Mouse (Mus musculus) layer of hippocampus, postnatal 36 days (tissue): Measurements from ENCODE around the gene Dnajb1. TPM values are rescaled to one million over a fixed set of nuclear protein-coding genes. Genes with fewer than 3 reads are reported as not detected.
A peak's percentile ranks its signal among the peaks of the same experiment; 100 is the strongest.
"Not testable (repeated sequence)": the region's sequence is repeated elsewhere in the genome, so short reads cannot be mapped to it uniquely, and the experiment has no call there.

Experiments used
- DNase-seq, 2 experiments: peaks; one replicate each; pipeline ENCODE4 v3.0.0; 2022
- total RNA-seq, 2 experiments: library from RNA; stranded (reverse); gene quantifications; 2 replicates each; pipeline ENCODE4 v1.2.3; 2021

Gene Dnajb1
- total RNA-seq, 2 experiments from 2014 or later: 46.3 to 51.8 TPM

- DNase-seq: peak; percentile 2
Observed at GRCm38 (mm10) chr8:83578131-83579055, 29.6 kb upstream of the Dnajb1 start.

GRCm38 (mm10) chr8:83579676-83580075 lies 28.3 kb upstream of the Dnajb1 start:
- DNase-seq: no peak

- DNase-seq: no peak
Observed at GRCm38 (mm10) chr8:83580826-83581225, 27.2 kb upstream of the Dnajb1 start.

- peak in 1 of 2 experiments; percentile 3 for DNase-seq
Observed at GRCm38 (mm10) chr8:83582226-83582625, 25.8 kb upstream of the Dnajb1 start.

- no peak for DNase-seq
Observed at GRCm38 (mm10) chr8:83583236-83583635, 24.8 kb upstream of the Dnajb1 start.

GRCm38 (mm10) chr8:83584771-83585170 lies 23.2 kb upstream of the Dnajb1 start:
- no peak for DNase-seq

- DNase-seq: no peak
Observed at GRCm38 (mm10) chr8:83585333-83585732, 22.7 kb upstream of the Dnajb1 start.

GRCm38 (mm10) chr8:83587644-83588043 lies 20.3 kb upstream of the Dnajb1 start:
- no peak for DNase-seq

GRCm38 (mm10) chr8:83588886-83589285 lies 19.1 kb upstream of the Dnajb1 start:
- DNase-seq: no peak

GRCm38 (mm10) chr8:83590488-83591023 lies 17.4 kb upstream of the Dnajb1 start:
- no peak for DNase-seq

GRCm38 (mm10) chr8:83592682-83593081 lies 15.3 kb upstream of the Dnajb1 start:
- DNase-seq: no peak

GRCm38 (mm10) chr8:83593325-83594166 lies 14.4 kb upstream of the Dnajb1 start:
- no peak for DNase-seq

GRCm38 (mm10) chr8:83594167-83595049 lies 13.6 kb upstream of the Dnajb1 start:
- DNase-seq: peak; percentile 94 to 95

GRCm38 (mm10) chr8:83595050-83595345 lies 13.0 kb upstream of the Dnajb1 start:
- not testable (repeated sequence) for DNase-seq

- no peak for DNase-seq
Observed at GRCm38 (mm10) chr8:83596369-83596768, 11.6 kb upstream of the Dnajb1 start.

- DNase-seq: no peak
Observed at GRCm38 (mm10) chr8:83598146-83598545, 9.8 kb upstream of the Dnajb1 start.

GRCm38 (mm10) chr8:83599814-83600213 lies 8.2 kb upstream of the Dnajb1 start:
- DNase-seq: no peak

- DNase-seq: no peak
Observed at GRCm38 (mm10) chr8:83602650-83603029, 5.4 kb upstream of the Dnajb1 start.

GRCm38 (mm10) chr8:83608398-83608829 lies 421 bp downstream of the Dnajb1 start:
- peak; percentile 84 to 86 for DNase-seq

- no peak for DNase-seq
Observed at GRCm38 (mm10) chr8:83609086-83609485, 1.1 kb downstream of the Dnajb1 start.

GRCm38 (mm10) chr8:83609547-83610180 lies 1.7 kb downstream of the Dnajb1 start:
- DNase-seq: no peak

GRCm38 (mm10) chr8:83611921-83612320 lies 3.9 kb downstream of the Dnajb1 start:
- no peak for DNase-seq
